ENCODE assay signal across 18 mouse cellular contexts in the genomic region with DNA sequence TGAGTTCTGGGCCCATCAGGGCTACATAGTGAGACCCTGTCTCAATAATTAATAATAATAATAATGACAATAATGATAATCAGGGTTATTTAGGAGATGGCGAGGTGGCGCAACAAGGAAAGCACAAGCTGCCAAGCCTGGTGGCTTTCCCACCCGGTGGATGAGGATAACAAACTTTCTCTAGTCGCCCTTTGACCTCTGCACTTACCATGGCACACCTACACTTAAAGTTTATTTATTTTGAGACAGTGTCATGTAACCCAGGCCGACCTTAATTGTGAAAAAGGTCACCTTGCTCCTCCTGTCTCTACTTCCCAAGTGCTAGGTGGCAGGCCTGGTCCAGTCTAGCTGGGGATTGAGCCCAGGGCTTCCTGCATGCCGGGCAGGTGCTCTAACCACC. TPM values are rescaled to one million over a fixed set of nuclear protein-coding genes. Genes with fewer than 3 reads are reported as not detected.
DNase-seq lines count a peak whose midpoint lies in the region; ATAC-seq and TF ChIP-seq lines count a peak whose summit lies in the region.
"Had no signal": no experiment of that assay in that cellular context is flagged by ENCODE, and none has a peak within 500 bp of the region (broad histone marks: within the 10 kb centered on the region; RNA-seq: fewer than 3 reads in every experiment).

No protein-coding gene starts in this region.

- TF ChIP-seq EP300 in liver, postnatal 0 days (IDR thresholded peaks at IDR 0.05; ENCODE audit: low read depth), result no peak

- ATAC-seq in intestine, postnatal 0 days, result no peak
- no peak for ATAC-seq in intestine, embryonic 16.5 days
- ATAC-seq in liver, postnatal 0 days, result no peak
- ATAC-seq: activated CD4-positive, CD25-positive, alpha-beta regulatory T cell, adult 4 months; forebrain, embryonic 13.5 days; forebrain, embryonic 15.5 days; forebrain, postnatal 0 days; Patski had no signal

- no peaks in the 10 kb centered on the region for H3K9me3 ChIP-seq in intestine, postnatal 0 days (ENCODE audit: control insufficient read depth)
- H3K9me3 ChIP-seq in intestine, embryonic 16.5 days (ENCODE audit: control insufficient read depth, low read length), result no peaks in the 10 kb centered on the region
- H3K9me3 ChIP-seq in liver, postnatal 0 days (ENCODE audit: low read length), result no peaks in the 10 kb centered on the region
- H3K9me3 ChIP-seq: embryonic facial prominence, embryonic 10.5 days; embryonic facial prominence, embryonic 12.5 days; forebrain, embryonic 13.5 days; forebrain, embryonic 15.5 days; G1E had no signal

- no peak overlapping the region for H3K9ac ChIP-seq in intestine, postnatal 0 days (ENCODE audit: low read depth, low read length)
- no peak overlapping the region for H3K9ac ChIP-seq in intestine, embryonic 16.5 days (ENCODE audit: low read depth, low read length)
- no peak overlapping the region for H3K9ac ChIP-seq in liver, postnatal 0 days (replicated peaks)
- H3K9ac ChIP-seq: embryonic facial prominence, embryonic 12.5 days; forebrain, embryonic 13.5 days; forebrain, embryonic 15.5 days; forebrain, postnatal 0 days had no signal

- 58% methylated on average over 6 of the region's 6 CpGs for WGBS in intestine, postnatal 0 days
- 73% methylated on average over 6 of the region's 6 CpGs for WGBS in intestine, embryonic 16.5 days
- WGBS in liver, postnatal 0 days (ENCODE audit: insufficient replicate concordance), result 72% methylated on average over 6 of the region's 6 CpGs

- DNase-seq in liver, postnatal 0 days, result no peak
- no peak for DNase-seq in liver
- DNase-seq in spleen, postnatal 10 days (ENCODE audit: low spot score in 2 of 2), result no peak
- DNase-seq: adrenal gland, adult 8-10 months; adrenal gland, postnatal 14 days; adrenal gland, postnatal 36 days; cerebellum, adult 11 months; cerebellum, adult 9-10 months; forebrain, postnatal 0 days had no signal

- H3K4me3 ChIP-seq in intestine, postnatal 0 days (ENCODE audit: low read depth, low read length), result no peak overlapping the region
- H3K4me3 ChIP-seq in intestine, embryonic 16.5 days (ENCODE audit: low read length), result no peak overlapping the region
- H3K4me3 ChIP-seq in liver, postnatal 0 days (ENCODE audit: low read depth, low read length), result no peak overlapping the region
- H3K4me3 ChIP-seq: embryonic facial prominence, embryonic 10.5 days; embryonic facial prominence, embryonic 12.5 days; forebrain, embryonic 13.5 days; forebrain, embryonic 15.5 days had no signal

- peaks cover 50% of the 10 kb centered on the region for H3K36me3 ChIP-seq in intestine, postnatal 0 days (ENCODE audit: control insufficient read depth, insufficient read depth)
- peaks cover 15% of the 10 kb centered on the region; the same call in 1 of the 2 replicates for H3K36me3 ChIP-seq in intestine, embryonic 16.5 days (ENCODE audit: control insufficient read depth, insufficient read depth, low read length)
- H3K36me3 ChIP-seq in liver, postnatal 0 days (replicated peaks; ENCODE audit: insufficient read depth, low read length), result peaks cover 49% of the 10 kb centered on the region

- H3K4me2 ChIP-seq in intestine, postnatal 0 days (replicated peaks; ENCODE audit: low read depth), result no peak overlapping the region
- no peak overlapping the region for H3K4me2 ChIP-seq in intestine, embryonic 16.5 days (ENCODE audit: low read depth, low read length)
- H3K4me2 ChIP-seq in liver, postnatal 0 days (ENCODE audit: low read depth, low read length), result no peak overlapping the region
- H3K4me2 ChIP-seq: embryonic facial prominence, embryonic 12.5 days; forebrain, embryonic 13.5 days; forebrain, embryonic 15.5 days had no signal

- no peaks in the 10 kb centered on the region for H3K27me3 ChIP-seq in intestine, postnatal 0 days (replicated peaks; ENCODE audit: control insufficient read depth, insufficient read depth, low read length)
- no peaks in the 10 kb centered on the region for H3K27me3 ChIP-seq in intestine, embryonic 16.5 days (replicated peaks; ENCODE audit: control insufficient read depth, insufficient read depth, low read length)
- no peaks in the 10 kb centered on the region for H3K27me3 ChIP-seq in liver, postnatal 0 days (ENCODE audit: insufficient read depth, low read length)
- H3K27me3 ChIP-seq: embryonic facial prominence, embryonic 12.5 days; forebrain, embryonic 13.5 days; forebrain, embryonic 15.5 days; Patski had no signal

- H3K4me1 ChIP-seq in intestine, postnatal 0 days (replicated peaks; ENCODE audit: control insufficient read depth, insufficient read depth, low read length), result no peaks in the 10 kb centered on the region
- H3K4me1 ChIP-seq in intestine, embryonic 16.5 days (ENCODE audit: control insufficient read depth, insufficient read depth, low read length), result peaks cover 11% of the 10 kb centered on the region
- peaks cover 13% of the 10 kb centered on the region for H3K4me1 ChIP-seq in liver, postnatal 0 days (ENCODE audit: insufficient read depth)

- H3K27ac ChIP-seq in intestine, postnatal 0 days (ENCODE audit: low read depth, low read length), result peak overlapping the region; percentile 74; the same call in 1 of the 2 replicates
- no peak overlapping the region for H3K27ac ChIP-seq in intestine, embryonic 16.5 days (ENCODE audit: low read length)
- H3K27ac ChIP-seq in liver, postnatal 0 days (ENCODE audit: low read depth), result peak overlapping the region; percentile 82
- H3K27ac ChIP-seq: embryonic facial prominence, embryonic 10.5 days; embryonic facial prominence, embryonic 12.5 days; forebrain, embryonic 13.5 days; forebrain, embryonic 15.5 days had no signal

- TF ChIP-seq CTCF in intestine, postnatal 0 days (IDR thresholded peaks at IDR 0.05; ENCODE audit: low read depth), result no peak
- TF ChIP-seq CTCF in liver, postnatal 0 days (IDR thresholded peaks at IDR 0.05; ENCODE audit: low read depth), result no peak

RNA-seq across cellular contexts. Expression of a gene that starts 13.2 kb away (rescaled TPM):
- 96.6 and 97.3 TPM in 2 replicates for polyA plus RNA-seq in intestine, postnatal 0 days (2015; fragmentation: Nextera tagmentation; extraction: Ambion mirVana)
- polyA plus RNA-seq in intestine, embryonic 16.5 days (2015; fragmentation: Nextera tagmentation; extraction: Ambion mirVana), result 202 and 222 TPM in 2 replicates
- polyA plus RNA-seq in liver, postnatal 0 days (2015; fragmentation: Nextera tagmentation; extraction: Ambion mirVana), result 93.2 and 96.9 TPM in 2 replicates

RNA-seq across cellular contexts. Expression of a gene that starts 13.4 kb away (rescaled TPM):
- 249 and 255 TPM in 2 replicates for polyA plus RNA-seq in intestine, postnatal 0 days (2015; fragmentation: Nextera tagmentation; extraction: Ambion mirVana)
- 471 and 489 TPM in 2 replicates for polyA plus RNA-seq in intestine, embryonic 16.5 days (2015; fragmentation: Nextera tagmentation; extraction: Ambion mirVana)
- 308 and 318 TPM in 2 replicates for polyA plus RNA-seq in liver, postnatal 0 days (2015; fragmentation: Nextera tagmentation; extraction: Ambion mirVana)

RNA-seq across cellular contexts. Expression of a gene that starts 35.9 kb away (rescaled TPM):
- 209 and 212 TPM in 2 replicates for polyA plus RNA-seq in intestine, postnatal 0 days (2015; fragmentation: Nextera tagmentation; extraction: Ambion mirVana)
- 195 and 219 TPM in 2 replicates for polyA plus RNA-seq in intestine, embryonic 16.5 days (2015; fragmentation: Nextera tagmentation; extraction: Ambion mirVana)
- 68.7 and 72.6 TPM in 2 replicates for polyA plus RNA-seq in liver, postnatal 0 days (2015; fragmentation: Nextera tagmentation; extraction: Ambion mirVana)

RNA-seq across cellular contexts. Expression of a gene that starts 39.8 kb away (rescaled TPM):
- 17.4 TPM in 2 replicates for polyA plus RNA-seq in intestine, postnatal 0 days (2015; fragmentation: Nextera tagmentation; extraction: Ambion mirVana)
- polyA plus RNA-seq in intestine, embryonic 16.5 days (2015; fragmentation: Nextera tagmentation; extraction: Ambion mirVana), result 20.4 and 22.5 TPM in 2 replicates
- 39.2 and 45.1 TPM in 2 replicates for polyA plus RNA-seq in liver, postnatal 0 days (2015; fragmentation: Nextera tagmentation; extraction: Ambion mirVana)

RNA-seq across cellular contexts. Expression of a gene that starts 42.4 kb away (rescaled TPM):
- 238 and 259 TPM in 2 replicates for polyA plus RNA-seq in intestine, postnatal 0 days (2015; fragmentation: Nextera tagmentation; extraction: Ambion mirVana)
- 309 and 334 TPM in 2 replicates for polyA plus RNA-seq in intestine, embryonic 16.5 days (2015; fragmentation: Nextera tagmentation; extraction: Ambion mirVana)
- 148 and 157 TPM in 2 replicates for polyA plus RNA-seq in liver, postnatal 0 days (2015; fragmentation: Nextera tagmentation; extraction: Ambion mirVana)
